Mouse (Mus musculus) lung, embryonic 16.5 days (tissue): Measurements from ENCODE around the gene Asf1b. TPM values are rescaled to one million over a fixed set of nuclear protein-coding genes. Genes with fewer than 3 reads are reported as not detected.
"Not testable (repeated sequence)": the region's sequence is repeated elsewhere in the genome, so short reads cannot be mapped to it uniquely, and the experiment has no call there.

ENCODE experiments used
- ATAC-seq: fragments of 200-750 bp; cut with Nextera tagmentation; 2 replicates; pipeline ENCODE4 v1.8.0; 2017; ENCODE audit warnings: low read depth, mild to moderate bottlenecking, moderate library complexity
- H3K27ac ChIP-seq: fragments of 300-500 bp; sonication (generic); 2 replicates; pipeline ENCODE4 v1.5.1; 2014; ENCODE audit warnings: mild to moderate bottlenecking, control low read depth, low read length
- H3K27me3 ChIP-seq: fragments of 300-500 bp; sonication (generic); 2 replicates; pipeline ENCODE4 v1.6.1; 2014; ENCODE audit warnings: low read depth, low read length, mixed read lengths; ENCODE audit not compliant: control insufficient read depth, insufficient read depth
- H3K36me3 ChIP-seq: fragments of 300-500 bp; sonication (generic); 2 replicates; pipeline ENCODE4 v1.6.1; 2014; ENCODE audit warnings: low read length; ENCODE audit not compliant: control insufficient read depth, insufficient read depth
- H3K4me1 ChIP-seq: fragments of 300-500 bp; sonication (generic); replicated peaks from 2 replicates; pipeline ENCODE4 v1.6.1; 2014; ENCODE audit warnings: low read length, mixed read lengths; ENCODE audit not compliant: control insufficient read depth, insufficient read depth
- H3K4me2 ChIP-seq: fragments of 300-500 bp; sonication (generic); 2 replicates; pipeline ENCODE4 v1.6.1; 2014; ENCODE audit warnings: low read depth, low read length, control low read depth
- H3K4me3 ChIP-seq: fragments of 300-500 bp; sonication (generic); 2 replicates; pipeline ENCODE4 v1.5.1; 2014; ENCODE audit warnings: mild to moderate bottlenecking, low read length, control low read depth
- H3K9ac ChIP-seq: fragments of 300-500 bp; sonication (generic); 2 replicates; pipeline ENCODE4 v1.6.1; 2014; ENCODE audit warnings: low read length, control low read depth
- H3K9me3 ChIP-seq: fragments of 300-500 bp; sonication (generic); 2 replicates; pipeline ENCODE4 v1.6.1; 2016; ENCODE audit warnings: low read length; ENCODE audit not compliant: control insufficient read depth
- WGBS: fragments of 180-500 bp; shearing (Covaris S2); extraction: QIAGEN DNeasy Blood & Tissue Kit; methylation state at CpG from one replicate; pipeline ENCODE4 v1.1.7; 2014; 5-methylcytosine and 5-hydroxymethylcytosine counted together
- polyA plus RNA-seq: library from polyadenylated mRNA; unstranded; fragments of >200 nt; fragmentation: Nextera tagmentation; extraction: Ambion mirVana; gene quantifications from 2 replicates; pipeline ENCODE4 v1.2.1, GENCODE M21; 2015

The Asf1b gene
- polyA plus RNA-seq, 1 experiment from 2014 or later: 76.7 TPM

- Histone ChIP-seq H3K9me3 (no peaks in the 10 kb centered on the region), H3K27ac (no peak overlapping the region), H3K4me2 (no peak overlapping the region), H3K27me3 (no peaks in the 10 kb centered on the region), H3K4me1 (peaks cover 4% of the 10 kb centered on the region), H3K9ac (no peak overlapping the region), H3K4me3 (no peak overlapping the region), H3K36me3 (peaks cover 43% of the 10 kb centered on the region)
- no peak for ATAC-seq
- 77% methylated on average over 4 of the region's 4 CpGs for WGBS
These were observed 27.1 kb downstream of the Asf1b start for GRCm38 (mm10) chr8:83982449-83982848.

GRCm38 (mm10) chr8:83983222-83983621, 27.9 kb downstream of the Asf1b start:
- WGBS: 92% methylated on average over 2 of the region's 2 CpGs
- H3K9ac ChIP-seq, H3K4me1 ChIP-seq, H3K9me3 ChIP-seq, H3K27ac ChIP-seq, H3K27me3 ChIP-seq, H3K4me2 ChIP-seq, H3K4me3 ChIP-seq, ATAC-seq: not testable (repeated sequence)
- peaks cover 50% of the 10 kb centered on the region for H3K36me3 ChIP-seq

- ATAC-seq: no peak
- no peak overlapping the region for H3K4me3 ChIP-seq
- no peaks in the 10 kb centered on the region for H3K27me3 ChIP-seq
- H3K4me1 ChIP-seq: no peaks in the 10 kb centered on the region
- no peak overlapping the region for H3K9ac ChIP-seq
- H3K9me3 ChIP-seq: no peaks in the 10 kb centered on the region
- no peak overlapping the region for H3K27ac ChIP-seq
- peaks cover 41% of the 10 kb centered on the region for H3K36me3 ChIP-seq
- no peak overlapping the region for H3K4me2 ChIP-seq
- WGBS: 79% methylated on average over 7 of the region's 7 CpGs
These were observed 33.9 kb downstream of the Asf1b start for GRCm38 (mm10) chr8:83989243-83989642.

GRCm38 (mm10) chr8:83990170-83990569, 34.9 kb downstream of the Asf1b start:
- Histone ChIP-seq H3K27ac (no peak overlapping the region), H3K9me3 (no peaks in the 10 kb centered on the region), H3K36me3 (peaks cover 37% of the 10 kb centered on the region), H3K9ac (no peak overlapping the region), H3K27me3 (no peaks in the 10 kb centered on the region), H3K4me1 (no peaks in the 10 kb centered on the region), H3K4me3 (no peak overlapping the region), H3K4me2 (no peak overlapping the region)
- 94% methylated on average over 14 of the region's 14 CpGs for WGBS
- no peak for ATAC-seq

GRCm38 (mm10) chr8:83992488-83992887, 37.2 kb downstream of the Asf1b start:
- no peak for ATAC-seq

DNA sequence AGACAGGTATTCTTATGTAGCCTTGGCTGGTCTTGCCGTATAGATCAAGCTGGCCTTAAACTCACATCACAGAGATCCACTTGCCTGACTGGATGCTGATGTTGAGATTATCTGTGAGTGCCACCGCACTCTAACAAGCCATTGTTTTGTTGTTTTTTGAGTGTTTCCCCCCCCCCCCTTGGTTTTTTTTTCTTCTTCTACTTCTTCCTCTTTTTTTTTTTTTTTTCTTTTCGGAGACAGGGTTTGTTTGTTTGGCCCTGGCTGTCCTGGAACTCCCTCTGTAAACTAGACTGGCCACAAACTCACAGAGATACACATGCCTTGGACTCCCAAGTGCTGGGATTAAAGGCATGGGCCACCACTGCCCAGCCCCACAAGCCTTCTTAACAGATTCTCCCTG, 38.7 kb downstream of the Asf1b start:
- Histone ChIP-seq H3K4me3 (no peak overlapping the region), H3K36me3 (peaks cover 11% of the 10 kb centered on the region), H3K4me1 (peaks cover 12% of the 10 kb centered on the region), H3K27me3 (no peaks in the 10 kb centered on the region), H3K9me3 (no peaks in the 10 kb centered on the region), H3K9ac (no peak overlapping the region), H3K27ac (no peak overlapping the region), H3K4me2 (no peak overlapping the region)
- WGBS: 71% methylated on average over 3 of the region's 3 CpGs
- no peak for ATAC-seq

More at GRCm38 (mm10) chr8:83992488-83992887, 37.2 kb downstream of the Asf1b start:
- Histone ChIP-seq H3K27ac (no peak overlapping the region), H3K36me3 (peaks cover 23% of the 10 kb centered on the region), H3K4me3 (no peak overlapping the region), H3K27me3 (no peaks in the 10 kb centered on the region), H3K9me3 (no peaks in the 10 kb centered on the region), H3K9ac (no peak overlapping the region), H3K4me1 (peaks cover 8% of the 10 kb centered on the region), H3K4me2 (no peak overlapping the region)
- 82% methylated on average over 2 of the region's 2 CpGs for WGBS

GRCm38 (mm10) chr8:83995973-83996372, 40.7 kb downstream of the Asf1b start:
- WGBS: 17% methylated on average over 12 of the region's 12 CpGs
- H3K36me3 ChIP-seq: peaks cover 14% of the 10 kb centered on the region
- H3K4me2 ChIP-seq: peak overlapping the region; percentile 92
- no peak for ATAC-seq
- peak overlapping the region; percentile 88 for H3K9ac ChIP-seq
- H3K27me3 ChIP-seq: no peaks in the 10 kb centered on the region
- H3K9me3 ChIP-seq: no peaks in the 10 kb centered on the region
- peaks cover 23% of the 10 kb centered on the region for H3K4me1 ChIP-seq
- peak overlapping the region; percentile 80 for H3K4me3 ChIP-seq
- H3K27ac ChIP-seq: peak overlapping the region; percentile 97

DNA sequence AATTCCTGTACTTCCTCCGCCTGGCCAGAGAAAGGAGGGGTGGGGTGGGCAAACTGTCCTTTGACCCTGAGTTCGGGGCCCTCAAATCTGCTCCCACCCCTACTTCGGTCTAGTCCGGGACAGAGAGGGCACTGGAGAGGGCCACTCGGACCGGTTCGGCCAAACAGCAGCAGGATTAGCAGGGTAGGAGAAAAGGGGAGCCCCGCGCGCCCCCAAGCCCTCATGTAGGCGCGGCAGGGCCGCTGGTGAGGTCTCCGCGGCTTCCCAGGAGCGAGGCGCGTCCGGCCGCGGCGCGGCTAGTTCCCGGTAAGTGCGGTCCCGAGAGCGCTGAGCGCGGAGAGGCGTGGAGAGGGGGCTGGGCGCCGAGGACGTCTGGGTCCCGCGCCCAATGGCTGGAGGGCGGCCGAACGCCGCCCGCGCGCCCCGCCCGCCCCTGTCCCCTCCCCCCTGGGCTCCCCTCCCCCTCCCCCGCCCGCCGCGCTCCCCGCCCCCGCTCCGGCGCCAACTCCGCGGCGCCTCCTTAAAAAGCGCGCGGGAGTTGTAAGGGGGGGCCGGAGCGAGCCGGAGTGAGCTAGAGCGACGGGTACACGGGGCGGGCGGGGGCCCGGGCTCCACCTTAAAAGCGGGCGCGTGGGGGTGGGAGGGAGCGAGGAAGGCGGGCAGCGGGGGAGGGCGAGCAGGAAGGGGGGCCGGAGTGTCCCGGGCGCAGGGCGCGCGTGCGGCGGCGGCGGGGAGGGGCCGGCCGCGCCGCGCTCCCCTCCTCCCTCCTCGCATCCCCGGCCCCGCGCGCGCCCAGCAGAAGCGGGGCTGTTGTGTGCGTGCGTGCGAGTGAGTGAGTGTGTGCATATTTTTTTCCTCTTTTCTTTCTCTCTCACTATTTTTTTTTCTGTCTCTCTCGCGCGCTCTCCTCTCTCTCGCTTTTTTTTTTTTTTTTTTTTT, 41.5 kb downstream of the Asf1b start:
- H3K27me3 ChIP-seq: no peaks in the 10 kb centered on the region
- no peaks in the 10 kb centered on the region for H3K9me3 ChIP-seq
- under 1% methylated on average over 46 of the region's 103 CpGs for WGBS
- peak overlapping the region; percentile 88 for H3K9ac ChIP-seq
- H3K4me3 ChIP-seq: peak overlapping the region; percentile 80
- peaks cover 14% of the 10 kb centered on the region for H3K36me3 ChIP-seq
- peaks cover 26% of the 10 kb centered on the region for H3K4me1 ChIP-seq
- peak overlapping the region; percentile 92 for H3K4me2 ChIP-seq
- ATAC-seq: peak; percentile 89
- H3K27ac ChIP-seq: peak overlapping the region; percentile 97

DNA sequence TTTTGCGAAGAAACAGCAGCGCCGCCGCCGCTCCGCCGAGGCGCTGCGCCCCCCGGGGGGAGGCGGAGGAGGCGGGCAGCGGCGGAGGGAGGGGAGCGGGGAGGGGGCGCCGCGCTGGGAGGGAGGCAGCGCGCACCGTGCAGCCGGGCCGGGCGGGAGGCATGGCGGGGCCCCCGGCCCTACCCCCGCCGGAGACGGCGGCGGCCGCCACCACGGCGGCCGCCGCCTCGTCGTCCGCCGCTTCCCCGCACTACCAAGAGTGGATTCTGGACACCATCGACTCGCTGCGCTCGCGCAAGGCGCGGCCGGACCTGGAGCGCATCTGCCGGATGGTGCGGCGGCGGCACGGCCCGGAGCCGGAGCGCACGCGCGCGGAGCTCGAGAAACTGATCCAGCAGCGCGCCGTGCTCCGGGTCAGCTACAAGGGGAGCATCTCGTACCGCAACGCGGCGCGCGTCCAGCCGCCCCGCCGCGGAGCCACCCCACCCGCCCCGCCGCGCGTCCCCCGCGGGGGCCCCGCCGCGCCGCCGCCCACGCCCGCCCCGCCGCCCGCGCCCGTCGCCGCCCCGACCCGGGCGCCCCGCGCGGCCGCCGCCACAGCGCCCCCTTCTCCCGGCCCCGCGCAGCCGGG, 42.3 kb downstream of the Asf1b start, which contains the start of gene Samd1:
TSS of gene Samd1 (plus strand) at position 162 of the 631 bp plus-strand sequence.
- 0 out of 2 replicates have a peak, but pooled peaks have one; percentile 0 for ATAC-seq
- Histone ChIP-seq H3K9ac (peak within 1 kb of the TSS; percentile 88), H3K27ac (peak within 1 kb of the TSS; percentile 97), H3K9me3 (no peaks in the 10 kb centered on the region), H3K36me3 (peaks cover 13% of the 10 kb centered on the region), H3K27me3 (no peaks in the 10 kb centered on the region), H3K4me1 (peaks cover 26% of the 10 kb centered on the region), H3K4me3 (peak within 1 kb of the TSS; percentile 80), H3K4me2 (peak within 1 kb of the TSS; percentile 92)
- WGBS: under 1% methylated on average over 54 of the region's 112 CpGs
